Mouse (Mus musculus) embryonic fibroblast, embryonic 13.5 days (primary cell): ENCODE results near the gene Ntm.

ENCODE experiments used
- CTCF ChIP-seq: IDR thresholded peaks from 2 replicates; pipeline ENCODE4 v1.5.1; 2011; ENCODE audit warnings: mild to moderate bottlenecking, control low read depth, low read length, moderate library complexity, borderline replicate concordance; ENCODE audit not compliant: insufficient read depth
- POLR2A ChIP-seq: IDR thresholded peaks from 2 replicates; pipeline ENCODE4 v1.6.1; 2011; ENCODE audit warnings: low read depth, mild to moderate bottlenecking, control low read depth, low read length, moderate library complexity

DNA sequence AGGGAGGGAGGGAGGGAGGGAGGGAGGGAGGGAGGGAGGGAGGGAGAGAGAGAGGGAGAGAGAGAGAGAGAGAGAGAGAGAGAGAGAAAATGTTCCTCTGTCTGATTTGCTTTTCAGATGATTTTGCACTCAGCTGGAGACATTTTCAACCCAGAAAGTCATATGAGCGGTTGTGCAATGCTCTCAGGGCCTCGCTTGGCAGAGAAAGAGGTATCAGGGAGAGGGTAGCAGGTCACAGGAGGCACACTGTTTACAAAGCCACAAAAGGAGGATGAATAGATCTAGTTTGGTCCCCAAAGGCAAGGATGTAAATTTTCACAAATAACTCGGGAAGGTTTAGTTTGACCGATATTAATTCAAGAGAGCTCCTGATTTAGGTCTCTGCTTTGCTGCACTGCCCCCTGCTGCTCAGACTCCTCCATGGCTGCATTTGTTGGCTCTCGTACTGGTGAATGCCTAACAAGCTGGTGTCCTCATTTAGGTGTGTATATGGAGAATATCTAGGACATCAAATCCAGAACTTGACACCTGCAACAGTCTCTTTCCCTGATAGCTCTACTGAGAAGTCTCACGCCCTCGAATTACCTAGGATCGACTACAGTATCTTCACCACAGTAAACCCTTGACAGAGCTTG, 377.1 kb downstream of the Ntm start:
- no peak for TF ChIP-seq POLR2A
- TF ChIP-seq CTCF: peak; percentile 55; the same call in 1 of the 2 replicates
